Mouse (Mus musculus): Measurements from ENCODE around the gene Galnt15. TPM values are rescaled to one million over a fixed set of nuclear protein-coding genes. Genes with fewer than 3 reads are reported as not detected.

Gene Galnt15
- polyA plus RNA-seq, 1 experiment from 2014 or later = 0.42 TPM

GRCm38 (mm10) chr14:32046357-32046756, 17.6 kb downstream of the Galnt15 start:
- H3K4me3 ChIP-seq (ENCODE audit: low read depth, low read length) = no peak overlapping the region
- 72% methylated on average over 8 of the region's 8 CpGs for WGBS

GRCm38 (mm10) chr14:32050171-32050570, 21.4 kb downstream of the Galnt15 start:
- Histone ChIP-seq H3K27ac (ENCODE audit: low read depth, low read length) (no peak overlapping the region), H3K27me3 (replicated peaks; ENCODE audit: control insufficient read depth, insufficient read depth, low read length) (no peaks in the 10 kb centered on the region), H3K4me3 (ENCODE audit: low read depth, low read length) (no peak overlapping the region), H3K36me3 (ENCODE audit: control insufficient read depth, insufficient read depth) (no peaks in the 10 kb centered on the region), H3K9me3 (ENCODE audit: control insufficient read depth) (no peaks in the 10 kb centered on the region), H3K4me2 (replicated peaks; ENCODE audit: low read depth) (no peak overlapping the region), H3K9ac (ENCODE audit: low read depth, low read length) (no peak overlapping the region), H3K4me1 (replicated peaks; ENCODE audit: control insufficient read depth, insufficient read depth, low read length) (no peaks in the 10 kb centered on the region)
- 79% methylated on average over 6 of the region's 6 CpGs for WGBS
- TF ChIP-seq CTCF (IDR thresholded peaks at IDR 0.05; ENCODE audit: low read depth) = no peak
- ATAC-seq = no peak

More at GRCm38 (mm10) chr14:32046357-32046756, 17.6 kb downstream of the Galnt15 start:
- Histone ChIP-seq H3K9me3 (ENCODE audit: control insufficient read depth) (no peaks in the 10 kb centered on the region), H3K9ac (ENCODE audit: low read depth, low read length) (no peak overlapping the region), H3K27ac (ENCODE audit: low read depth, low read length) (no peak overlapping the region), H3K36me3 (ENCODE audit: control insufficient read depth, insufficient read depth) (no peaks in the 10 kb centered on the region), H3K4me1 (replicated peaks; ENCODE audit: control insufficient read depth, insufficient read depth, low read length) (no peaks in the 10 kb centered on the region), H3K4me2 (replicated peaks; ENCODE audit: low read depth) (no peak overlapping the region), H3K27me3 (replicated peaks; ENCODE audit: control insufficient read depth, insufficient read depth, low read length) (no peaks in the 10 kb centered on the region)
- ATAC-seq = no peak
- TF ChIP-seq CTCF (IDR thresholded peaks at IDR 0.05; ENCODE audit: low read depth) = no peak

GRCm38 (mm10) chr14:32053895-32054294, 25.1 kb downstream of the Galnt15 start:
- Histone ChIP-seq H3K4me1 (replicated peaks; ENCODE audit: control insufficient read depth, insufficient read depth, low read length) (no peaks in the 10 kb centered on the region), H3K27me3 (replicated peaks; ENCODE audit: control insufficient read depth, insufficient read depth, low read length) (no peaks in the 10 kb centered on the region), H3K9me3 (ENCODE audit: control insufficient read depth) (no peaks in the 10 kb centered on the region), H3K4me2 (replicated peaks; ENCODE audit: low read depth) (no peak overlapping the region), H3K36me3 (ENCODE audit: control insufficient read depth, insufficient read depth) (no peaks in the 10 kb centered on the region), H3K27ac (ENCODE audit: low read depth, low read length) (no peak overlapping the region), H3K9ac (ENCODE audit: low read depth, low read length) (no peak overlapping the region), H3K4me3 (ENCODE audit: low read depth, low read length) (no peak overlapping the region)
- no peak for ATAC-seq
- WGBS = 63% methylated on average over 5 of the region's 5 CpGs
- TF ChIP-seq CTCF (IDR thresholded peaks at IDR 0.05; ENCODE audit: low read depth) = no peak

GRCm38 (mm10) chr14:32054788-32055187, 26.0 kb downstream of the Galnt15 start:
- TF ChIP-seq CTCF (IDR thresholded peaks at IDR 0.05; ENCODE audit: low read depth) = no peak
- H3K4me3 ChIP-seq (ENCODE audit: low read depth, low read length) = no peak overlapping the region
- no peaks in the 10 kb centered on the region for H3K4me1 ChIP-seq (replicated peaks; ENCODE audit: control insufficient read depth, insufficient read depth, low read length)
- WGBS = 61% methylated on average over 10 of the region's 10 CpGs
- no peak overlapping the region for H3K4me2 ChIP-seq (replicated peaks; ENCODE audit: low read depth)
- no peak overlapping the region for H3K27ac ChIP-seq (ENCODE audit: low read depth, low read length)
- H3K36me3 ChIP-seq (ENCODE audit: control insufficient read depth, insufficient read depth) = no peaks in the 10 kb centered on the region
- no peaks in the 10 kb centered on the region for H3K9me3 ChIP-seq (ENCODE audit: control insufficient read depth)
- no peak overlapping the region for H3K9ac ChIP-seq (ENCODE audit: low read depth, low read length)
- no peak for ATAC-seq
- H3K27me3 ChIP-seq (replicated peaks; ENCODE audit: control insufficient read depth, insufficient read depth, low read length) = no peaks in the 10 kb centered on the region

GRCm38 (mm10) chr14:32055781-32056180, 27.0 kb downstream of the Galnt15 start:
- Histone ChIP-seq H3K27me3 (replicated peaks; ENCODE audit: control insufficient read depth, insufficient read depth, low read length) (no peaks in the 10 kb centered on the region), H3K4me2 (replicated peaks; ENCODE audit: low read depth) (no peak overlapping the region), H3K4me3 (ENCODE audit: low read depth, low read length) (no peak overlapping the region), H3K9ac (ENCODE audit: low read depth, low read length) (no peak overlapping the region), H3K4me1 (replicated peaks; ENCODE audit: control insufficient read depth, insufficient read depth, low read length) (no peaks in the 10 kb centered on the region), H3K9me3 (ENCODE audit: control insufficient read depth) (no peaks in the 10 kb centered on the region), H3K36me3 (ENCODE audit: control insufficient read depth, insufficient read depth) (no peaks in the 10 kb centered on the region), H3K27ac (ENCODE audit: low read depth, low read length) (no peak overlapping the region)
- ATAC-seq = no peak
- 52% methylated on average over 8 of the region's 8 CpGs for WGBS
- TF ChIP-seq CTCF (IDR thresholded peaks at IDR 0.05; ENCODE audit: low read depth) = no peak

- H3K27me3 ChIP-seq (replicated peaks; ENCODE audit: control insufficient read depth, insufficient read depth, low read length) = no peaks in the 10 kb centered on the region
- H3K9me3 ChIP-seq (ENCODE audit: control insufficient read depth) = no peaks in the 10 kb centered on the region
- WGBS = 95% methylated on average over 2 of the region's 2 CpGs
- no peak overlapping the region for H3K27ac ChIP-seq (ENCODE audit: low read depth, low read length)
- H3K36me3 ChIP-seq (ENCODE audit: control insufficient read depth, insufficient read depth) = no peaks in the 10 kb centered on the region
- no peak overlapping the region for H3K9ac ChIP-seq (ENCODE audit: low read depth, low read length)
- H3K4me1 ChIP-seq (replicated peaks; ENCODE audit: control insufficient read depth, insufficient read depth, low read length) = no peaks in the 10 kb centered on the region
- no peak overlapping the region for H3K4me2 ChIP-seq (replicated peaks; ENCODE audit: low read depth)
- ATAC-seq = no peak
- TF ChIP-seq CTCF (IDR thresholded peaks at IDR 0.05; ENCODE audit: low read depth) = peak; percentile 48
- H3K4me3 ChIP-seq (ENCODE audit: low read depth, low read length) = no peak overlapping the region
Measured at GRCm38 (mm10) chr14:32056675-32057074, 27.9 kb downstream of the Galnt15 start.

GRCm38 (mm10) chr14:32057664-32058063, 28.9 kb downstream of the Galnt15 start:
- H3K27me3 ChIP-seq (replicated peaks; ENCODE audit: control insufficient read depth, insufficient read depth, low read length) = no peaks in the 10 kb centered on the region
- no peak for ATAC-seq
- TF ChIP-seq CTCF (IDR thresholded peaks at IDR 0.05; ENCODE audit: low read depth) = no peak
- H3K27ac ChIP-seq (ENCODE audit: low read depth, low read length) = no peak overlapping the region
- WGBS = 77% methylated on average over 4 of the region's 4 CpGs
- no peaks in the 10 kb centered on the region for H3K4me1 ChIP-seq (replicated peaks; ENCODE audit: control insufficient read depth, insufficient read depth, low read length)
- no peaks in the 10 kb centered on the region for H3K36me3 ChIP-seq (ENCODE audit: control insufficient read depth, insufficient read depth)
- H3K4me2 ChIP-seq (replicated peaks; ENCODE audit: low read depth) = no peak overlapping the region
- H3K9me3 ChIP-seq (ENCODE audit: control insufficient read depth) = no peaks in the 10 kb centered on the region
- H3K9ac ChIP-seq (ENCODE audit: low read depth, low read length) = no peak overlapping the region
- H3K4me3 ChIP-seq (ENCODE audit: low read depth, low read length) = no peak overlapping the region

Measured in intestine, postnatal 0 days (tissue).